Mouse (Mus musculus): ENCODE data around the gene 2210017I01Rik.

Gene 2210017I01Rik

GRCm38 (mm10) chr3:92565418-92565817, 41.9 kb downstream of the 2210017I01Rik start:
- DNase-seq (ENCODE audit: low read depth, low spot score), result no peak
